Mouse (Mus musculus) lung, embryonic 14.5 days (tissue): ENCODE data around the gene Pou2f1. TPM values are rescaled to one million over a fixed set of nuclear protein-coding genes. Genes with fewer than 3 reads are reported as not detected.

ENCODE experiments used
- ATAC-seq: fragments of 200-750 bp; cut with Nextera tagmentation; 2 replicates; pipeline ENCODE4 v1.8.0; 2017; ENCODE audit warnings: mild to moderate bottlenecking, moderate TSS enrichment, moderate library complexity; ENCODE audit not compliant: insufficient read depth
- DNase-seq: peaks from one replicate; pipeline ENCODE4 v3.0.0-alpha.2; 2015
- H3K27ac ChIP-seq: fragments of 300-500 bp; sonication (generic); 2 replicates; pipeline ENCODE4 v1.5.1; 2014; ENCODE audit warnings: low read depth, mild to moderate bottlenecking, moderate library complexity
- H3K27me3 ChIP-seq: fragments of 300-500 bp; sonication (generic); 2 replicates; pipeline ENCODE4 v1.6.1; 2014; ENCODE audit warnings: low read length, control low read depth; ENCODE audit not compliant: insufficient read depth
- H3K36me3 ChIP-seq: fragments of 300-500 bp; sonication (generic); 2 replicates; pipeline ENCODE4 v1.6.1; 2014; ENCODE audit warnings: control low read depth; ENCODE audit not compliant: insufficient read depth
- H3K4me1 ChIP-seq: fragments of 300-500 bp; sonication (generic); 2 replicates; pipeline ENCODE4 v1.6.1; 2014; ENCODE audit warnings: antibody characterized with exemption, control low read depth; ENCODE audit not compliant: insufficient read depth
- H3K4me2 ChIP-seq: fragments of 300-500 bp; sonication (generic); 2 replicates; pipeline ENCODE4 v1.6.1; 2014; ENCODE audit warnings: mild to moderate bottlenecking
- H3K4me3 ChIP-seq: fragments of 300-500 bp; sonication (generic); 2 replicates; pipeline ENCODE4 v1.5.1; 2014; ENCODE audit warnings: low read depth, low read length
- H3K9ac ChIP-seq: fragments of 300-500 bp; sonication (generic); 2 replicates; pipeline ENCODE4 v1.6.1; 2014
- H3K9me3 ChIP-seq: fragments of 300-500 bp; sonication (generic); 2 replicates; pipeline ENCODE4 v1.6.1; 2016; ENCODE audit warnings: low read depth, low read length, control low read depth
- CTCF ChIP-seq: IDR thresholded peaks from 2 replicates; pipeline ENCODE4 v1.5.1; 2016; ENCODE audit warnings: antibody characterized with exemption, low read depth
- WGBS: fragments of 180-500 bp; shearing (Covaris S2); extraction: QIAGEN DNeasy Blood & Tissue Kit; methylation state at CpG from one replicate; pipeline ENCODE4 v1.1.7; 2014; 5-methylcytosine and 5-hydroxymethylcytosine counted together
- polyA plus RNA-seq: library from polyadenylated mRNA; unstranded; fragments of >200 nt; fragmentation: Nextera tagmentation; extraction: Ambion mirVana; gene quantifications from 2 replicates; pipeline ENCODE4 v1.2.1, GENCODE M21; 2014

Pou2f1 gene
- polyA plus RNA-seq, 1 experiment from 2014 or later, result 22.5 TPM

- H3K4me3 ChIP-seq, result no peak overlapping the region
- no peaks in the 10 kb centered on the region for H3K9me3 ChIP-seq
- no peaks in the 10 kb centered on the region for H3K27me3 ChIP-seq
- H3K27ac ChIP-seq, result no peak overlapping the region
- H3K9ac ChIP-seq, result no peak overlapping the region
- ATAC-seq (no peak), DNase-seq (no peak)
- no peak for TF ChIP-seq CTCF
- H3K4me1 ChIP-seq, result peaks cover 22% of the 10 kb centered on the region
- no peaks in the 10 kb centered on the region for H3K36me3 ChIP-seq
- H3K4me2 ChIP-seq, result no peak overlapping the region
- 20% methylated on average over 4 of the region's 4 CpGs for WGBS
Measured at GRCm38 (mm10) chr1:165833244-165833643, 169.2 kb downstream of the Pou2f1 start.

GRCm38 (mm10) chr1:165829890-165830289 is 172.6 kb downstream of the Pou2f1 start:
- H3K27ac ChIP-seq, result no peak overlapping the region
- WGBS, result 84% methylated on average over 5 of the region's 5 CpGs
- no peak overlapping the region for H3K4me2 ChIP-seq
- no peak overlapping the region for H3K4me3 ChIP-seq
- H3K9ac ChIP-seq, result no peak overlapping the region
- no peaks in the 10 kb centered on the region for H3K27me3 ChIP-seq
- H3K36me3 ChIP-seq, result no peaks in the 10 kb centered on the region
- H3K4me1 ChIP-seq, result peaks cover 9% of the 10 kb centered on the region; the same call in 1 of the 2 replicates
- no peaks in the 10 kb centered on the region for H3K9me3 ChIP-seq
- no peak for DNase-seq
- TF ChIP-seq CTCF, result no peak
- ATAC-seq, result no peak

GRCm38 (mm10) chr1:165828615-165829014 is 173.9 kb downstream of the Pou2f1 start:
- H3K4me2 ChIP-seq, result no peak overlapping the region
- no peaks in the 10 kb centered on the region for H3K4me1 ChIP-seq
- H3K27ac ChIP-seq, result no peak overlapping the region
- no peak overlapping the region for H3K9ac ChIP-seq
- ATAC-seq (no peak), DNase-seq (no peak)
- H3K9me3 ChIP-seq, result no peaks in the 10 kb centered on the region
- H3K4me3 ChIP-seq, result no peak overlapping the region
- 78% methylated on average over 6 of the region's 6 CpGs for WGBS
- H3K36me3 ChIP-seq, result no peaks in the 10 kb centered on the region
- no peak for TF ChIP-seq CTCF
- no peaks in the 10 kb centered on the region for H3K27me3 ChIP-seq

GRCm38 (mm10) chr1:165828173-165828572 is 174.3 kb downstream of the Pou2f1 start:
- TF ChIP-seq CTCF, result no peak
- H3K9ac ChIP-seq, result no peak overlapping the region
- H3K27me3 ChIP-seq, result no peaks in the 10 kb centered on the region
- WGBS, result 54% methylated on average over 5 of the region's 5 CpGs
- no peak overlapping the region for H3K4me3 ChIP-seq
- H3K9me3 ChIP-seq, result no peaks in the 10 kb centered on the region
- no peaks in the 10 kb centered on the region for H3K36me3 ChIP-seq
- no peaks in the 10 kb centered on the region for H3K4me1 ChIP-seq
- no peak for ATAC-seq
- no peak overlapping the region for H3K27ac ChIP-seq
- no peak overlapping the region for H3K4me2 ChIP-seq
- no peak for DNase-seq

GRCm38 (mm10) chr1:165822031-165822430 is 180.4 kb downstream of the Pou2f1 start:
- H3K4me1 ChIP-seq, result no peaks in the 10 kb centered on the region
- no peaks in the 10 kb centered on the region for H3K9me3 ChIP-seq
- H3K36me3 ChIP-seq, result no peaks in the 10 kb centered on the region
- 72% methylated on average over 2 of the region's 2 CpGs for WGBS
- no peaks in the 10 kb centered on the region for H3K27me3 ChIP-seq
- no peak for TF ChIP-seq CTCF
- H3K27ac ChIP-seq, result no peak overlapping the region
- H3K4me3 ChIP-seq, result no peak overlapping the region
- DNase-seq, result no peak
- no peak overlapping the region for H3K4me2 ChIP-seq
- no peak overlapping the region for H3K9ac ChIP-seq
- no peak for ATAC-seq

GRCm38 (mm10) chr1:165819147-165819546 is 183.3 kb downstream of the Pou2f1 start:
- H3K4me3 ChIP-seq, result no peak overlapping the region
- 71% methylated on average over 4 of the region's 4 CpGs for WGBS
- DNase-seq (no peak), ATAC-seq (no peak)
- no peak overlapping the region for H3K27ac ChIP-seq
- no peak overlapping the region for H3K4me2 ChIP-seq
- H3K27me3 ChIP-seq, result no peaks in the 10 kb centered on the region
- peaks cover 2% of the 10 kb centered on the region; the same call in 1 of the 2 replicates for H3K4me1 ChIP-seq
- H3K9me3 ChIP-seq, result no peaks in the 10 kb centered on the region
- no peak overlapping the region for H3K9ac ChIP-seq
- H3K36me3 ChIP-seq, result no peaks in the 10 kb centered on the region
- no peak for TF ChIP-seq CTCF

- no peak for TF ChIP-seq CTCF
- Histone ChIP-seq H3K4me3 (no peak overlapping the region), H3K4me2 (no peak overlapping the region), H3K9ac (no peak overlapping the region), H3K27me3 (no peaks in the 10 kb centered on the region), H3K27ac (no peak overlapping the region), H3K4me1 (peaks cover 6% of the 10 kb centered on the region; the same call in 1 of the 2 replicates), H3K36me3 (no peaks in the 10 kb centered on the region), H3K9me3 (no peaks in the 10 kb centered on the region)
- 43% methylated on average over 8 of the region's 8 CpGs for WGBS
- ATAC-seq, result 0 out of 2 replicates have a peak, but pooled peaks have one; percentile 33
- peak; percentile 13 for DNase-seq
Measured at GRCm38 (mm10) chr1:165818145-165818860, 184.2 kb downstream of the Pou2f1 start.
